Mouse (Mus musculus): ENCODE results near the gene Mup10.
"Not testable (repeated sequence)": the region's sequence is repeated elsewhere in the genome, so short reads cannot be mapped to it uniquely, and the experiment has no call there.

Mup10 gene

DNA sequence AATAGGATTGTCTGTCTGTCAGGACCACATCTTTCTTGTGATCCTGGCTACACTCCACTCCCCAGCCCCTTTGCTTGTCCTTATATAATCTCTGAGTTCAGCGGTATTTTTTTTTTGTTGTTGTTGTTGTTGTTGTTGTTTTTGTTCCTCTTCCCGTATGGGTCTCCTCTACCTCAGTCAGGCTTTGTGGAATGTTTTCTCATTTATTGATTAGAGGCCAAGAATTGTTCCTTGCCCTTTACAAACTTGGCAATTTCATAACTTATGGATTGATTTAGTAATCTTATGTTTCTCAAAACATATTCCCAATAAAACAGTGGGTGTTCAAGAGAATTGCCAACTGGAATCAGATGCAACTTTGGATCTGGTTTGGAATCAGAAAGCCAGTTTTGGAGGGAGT lies at the start of gene Mup10:
Gene Mup10, minus strand, starts transcription at position 101 of the 400 bp plus-strand sequence.
- not testable (repeated sequence) for DNase-seq

Data from right cerebral cortex, adult 18-20 months (tissue).